Mouse (Mus musculus) stomach, embryonic 14.5 days (tissue): ENCODE measurements around the gene Shf. TPM values are rescaled to one million over a fixed set of nuclear protein-coding genes. Genes with fewer than 3 reads are reported as not detected.

ENCODE experiments used
- ATAC-seq: fragments of 200-750 bp; cut with Nextera tagmentation; 2 replicates; pipeline ENCODE4 v1.8.0; 2017; ENCODE audit warnings: low read depth, moderate TSS enrichment; ENCODE audit not compliant: insufficient number of reproducible peaks, insufficient read depth, low FRiP score
- H3K27ac ChIP-seq: fragments of 300-500 bp; sonication (generic); 2 replicates; pipeline ENCODE4 v1.5.1; 2014; ENCODE audit warnings: mild to moderate bottlenecking, low read length, moderate library complexity, mixed read lengths
- H3K27me3 ChIP-seq: fragments of 300-500 bp; sonication (generic); 2 replicates; pipeline ENCODE4 v1.6.1; 2014; ENCODE audit warnings: low read length, control low read depth, mixed read lengths; ENCODE audit not compliant: control insufficient read depth, insufficient read depth
- H3K36me3 ChIP-seq: fragments of 300-500 bp; sonication (generic); 2 replicates; pipeline ENCODE4 v1.6.1; 2014; ENCODE audit warnings: mild to moderate bottlenecking, control low read depth, low read length, moderate library complexity, mixed read lengths; ENCODE audit not compliant: control insufficient read depth, insufficient read depth
- H3K4me1 ChIP-seq: fragments of 300-500 bp; sonication (generic); 2 replicates; pipeline ENCODE4 v1.6.1; 2014; ENCODE audit warnings: low read length, control low read depth, mixed read lengths; ENCODE audit not compliant: control insufficient read depth, insufficient read depth
- H3K4me2 ChIP-seq: fragments of 300-500 bp; sonication (generic); replicated peaks from 2 replicates; pipeline ENCODE4 v1.6.1; 2014; ENCODE audit warnings: low read depth, low read length, control low read depth
- H3K4me3 ChIP-seq: fragments of 300-500 bp; sonication (generic); 2 replicates; pipeline ENCODE4 v1.5.1; 2014; ENCODE audit warnings: low read depth, low read length, control low read depth
- H3K9ac ChIP-seq: fragments of 300-500 bp; sonication (generic); replicated peaks from 2 replicates; pipeline ENCODE4 v1.6.1; 2014; ENCODE audit warnings: low read depth, mild to moderate bottlenecking, control low read depth, low read length, moderate library complexity, mixed read lengths
- H3K9me3 ChIP-seq: fragments of 300-500 bp; sonication (generic); 2 replicates; pipeline ENCODE4 v1.6.1; 2016; ENCODE audit warnings: low read depth, low read length, control low read depth; ENCODE audit not compliant: control insufficient read depth
- WGBS: fragments of 180-500 bp; shearing (Covaris S2); extraction: QIAGEN DNeasy Blood & Tissue Kit; methylation state at CpG from one replicate; pipeline ENCODE4 v1.1.7; 2014; 5-methylcytosine and 5-hydroxymethylcytosine counted together
- polyA plus RNA-seq: library from polyadenylated mRNA; unstranded; fragments of >200 nt; fragmentation: Nextera tagmentation; extraction: Ambion mirVana; gene quantifications from 2 replicates; pipeline ENCODE4 v1.2.1, GENCODE M21; 2014

Gene Shf
- polyA plus RNA-seq, 1 experiment from 2014 or later = 5.2 TPM

DNA sequence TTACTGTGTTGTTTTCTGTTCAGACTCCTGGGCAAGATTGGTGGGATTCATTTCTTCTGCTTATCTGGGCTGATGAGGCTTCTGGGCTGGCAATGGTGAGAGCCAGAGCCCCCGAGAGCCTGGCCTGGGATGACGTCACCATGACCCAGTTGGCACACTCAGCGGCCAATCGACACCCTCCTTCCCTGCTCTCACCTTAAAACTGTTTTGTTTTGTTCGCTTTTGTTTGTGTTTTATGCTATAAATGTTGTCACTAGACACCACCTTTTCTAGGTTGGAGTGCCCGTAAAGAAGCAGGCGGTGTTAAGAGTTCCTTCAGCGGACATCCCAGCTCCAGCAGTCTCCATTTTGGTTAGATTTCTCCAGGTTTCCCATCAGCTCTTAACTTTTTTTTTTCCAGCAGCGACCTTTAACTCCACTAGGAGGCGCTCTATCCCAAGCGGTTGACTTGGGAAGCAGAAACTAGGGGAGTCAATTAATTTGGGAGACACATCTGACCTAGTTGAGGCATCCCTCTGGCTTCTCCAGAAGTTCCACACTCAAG is 11.9 kb upstream of the Shf start:
- Histone ChIP-seq H3K4me1 (no peaks in the 10 kb centered on the region), H3K4me2 (peak overlapping the region; percentile 39), H3K27ac (no peak overlapping the region), H3K4me3 (peak overlapping the region; percentile 17), H3K9ac (no peak overlapping the region), H3K9me3 (no peaks in the 10 kb centered on the region), H3K27me3 (no peaks in the 10 kb centered on the region), H3K36me3 (no peaks in the 10 kb centered on the region)
- 8% methylated on average over 11 of the region's 11 CpGs for WGBS
- no peak for ATAC-seq

DNA sequence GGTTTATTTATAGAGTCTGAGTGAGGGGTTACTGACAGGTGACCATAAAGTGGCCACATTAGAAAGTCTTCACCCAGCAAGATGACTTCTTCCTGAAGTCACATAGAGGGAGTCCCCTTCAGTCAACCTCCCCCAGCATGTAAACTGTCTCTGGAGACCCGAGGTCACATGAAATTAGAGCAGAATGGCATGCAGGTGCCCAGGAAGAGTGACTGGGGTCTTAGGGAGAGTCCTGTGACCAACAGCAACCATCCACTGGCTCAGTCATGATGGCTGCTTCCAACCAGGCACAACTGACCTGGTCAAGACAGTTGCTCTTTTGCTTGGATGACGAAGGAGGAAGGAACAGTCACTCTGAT is 10.3 kb upstream of the Shf start:
- ATAC-seq = no peak
- H3K4me2 ChIP-seq = no peak overlapping the region
- no peak overlapping the region for H3K9ac ChIP-seq
- H3K27ac ChIP-seq = no peak overlapping the region
- H3K4me1 ChIP-seq = no peaks in the 10 kb centered on the region
- H3K36me3 ChIP-seq = no peaks in the 10 kb centered on the region
- no peak overlapping the region for H3K4me3 ChIP-seq
- H3K9me3 ChIP-seq = no peaks in the 10 kb centered on the region
- no peaks in the 10 kb centered on the region for H3K27me3 ChIP-seq
- WGBS = 46% methylated on average over 2 of the region's 2 CpGs

DNA sequence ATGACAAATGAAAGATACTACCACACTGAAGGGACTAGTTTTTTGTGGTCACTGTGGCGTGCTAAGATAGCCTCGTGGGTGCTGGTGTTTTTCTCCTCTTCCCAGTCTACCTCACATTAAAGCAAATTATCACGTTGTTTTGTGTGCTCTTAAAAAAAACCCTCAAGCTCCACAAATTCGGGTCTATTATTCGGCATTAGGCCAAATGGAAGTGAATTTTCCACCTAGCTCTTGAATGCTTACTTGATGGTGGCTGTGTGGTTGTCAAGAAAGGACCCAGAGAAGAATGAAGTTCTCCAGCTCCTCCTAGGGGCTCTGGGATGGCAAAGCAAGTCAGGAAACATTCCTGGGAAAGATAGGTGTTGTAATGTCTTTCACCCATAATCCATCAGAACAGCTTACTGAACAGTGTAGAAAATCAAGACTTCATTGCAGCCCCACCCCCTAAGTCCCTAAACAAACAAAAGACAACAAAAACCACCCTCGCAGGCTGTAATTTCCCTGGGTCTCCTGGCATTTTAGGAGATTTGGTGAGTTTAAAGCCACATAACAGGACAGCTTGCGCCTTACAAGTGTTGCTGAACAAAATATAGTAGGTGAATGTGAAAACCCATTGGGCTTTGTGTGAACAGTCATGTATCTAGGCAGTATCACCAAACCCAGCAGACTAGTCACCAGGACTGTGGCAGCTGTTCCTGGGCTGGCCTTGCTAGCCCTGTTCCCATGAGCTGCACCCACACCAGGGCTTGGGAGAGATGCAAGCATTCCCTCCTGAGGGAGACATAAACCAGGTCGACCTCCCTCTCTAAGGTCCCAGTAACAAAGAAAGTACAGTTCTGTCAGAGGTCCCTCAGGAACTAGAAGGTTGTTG is 9.7 kb upstream of the Shf start:
- H3K4me3 ChIP-seq = peak overlapping the region; percentile 45
- H3K27ac ChIP-seq = no peak overlapping the region; the same call in 1 of the 2 replicates
- ATAC-seq = no peak
- H3K9ac ChIP-seq = 0 out of 2 replicates have a peak overlapping the region, but pooled peaks have one; percentile 40
- H3K4me2 ChIP-seq = peak overlapping the region; percentile 43
- H3K9me3 ChIP-seq = no peaks in the 10 kb centered on the region
- H3K27me3 ChIP-seq = no peaks in the 10 kb centered on the region
- no peaks in the 10 kb centered on the region for H3K36me3 ChIP-seq
- WGBS = 17% methylated on average over 8 of the region's 8 CpGs
- H3K4me1 ChIP-seq = no peaks in the 10 kb centered on the region

DNA sequence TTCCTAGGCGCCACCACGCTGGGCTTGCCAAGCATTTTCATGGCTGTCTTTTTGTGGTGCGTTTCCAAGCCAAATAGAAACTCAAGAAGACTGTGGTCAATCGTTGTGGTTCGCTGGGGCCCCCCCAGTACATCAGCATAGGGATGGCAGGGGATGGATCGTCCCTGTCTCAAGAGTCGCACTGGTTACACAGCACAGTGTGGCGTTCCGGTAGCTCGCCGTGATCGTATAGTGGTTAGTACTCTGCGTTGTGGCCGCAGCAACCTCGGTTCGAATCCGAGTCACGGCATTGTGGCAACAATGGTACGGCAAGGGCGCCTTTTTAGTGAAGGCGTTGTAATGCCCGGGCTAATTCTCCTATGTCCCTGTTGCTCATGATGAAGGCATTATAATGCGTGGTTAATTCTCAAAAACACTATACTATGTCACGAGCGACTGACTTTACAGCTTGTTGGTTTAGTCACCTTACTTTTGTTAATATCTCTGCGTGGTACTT is 8.8 kb upstream of the Shf start:
- Histone ChIP-seq H3K27ac (peak overlapping the region; percentile 82), H3K36me3 (no peaks in the 10 kb centered on the region), H3K9me3 (no peaks in the 10 kb centered on the region), H3K9ac (peak overlapping the region; percentile 40), H3K27me3 (no peaks in the 10 kb centered on the region), H3K4me1 (no peaks in the 10 kb centered on the region), H3K4me3 (peak overlapping the region; percentile 45), H3K4me2 (peak overlapping the region; percentile 43)
- peak; percentile 81 for ATAC-seq
- under 1% methylated on average over 26 of the region's 26 CpGs for WGBS

DNA sequence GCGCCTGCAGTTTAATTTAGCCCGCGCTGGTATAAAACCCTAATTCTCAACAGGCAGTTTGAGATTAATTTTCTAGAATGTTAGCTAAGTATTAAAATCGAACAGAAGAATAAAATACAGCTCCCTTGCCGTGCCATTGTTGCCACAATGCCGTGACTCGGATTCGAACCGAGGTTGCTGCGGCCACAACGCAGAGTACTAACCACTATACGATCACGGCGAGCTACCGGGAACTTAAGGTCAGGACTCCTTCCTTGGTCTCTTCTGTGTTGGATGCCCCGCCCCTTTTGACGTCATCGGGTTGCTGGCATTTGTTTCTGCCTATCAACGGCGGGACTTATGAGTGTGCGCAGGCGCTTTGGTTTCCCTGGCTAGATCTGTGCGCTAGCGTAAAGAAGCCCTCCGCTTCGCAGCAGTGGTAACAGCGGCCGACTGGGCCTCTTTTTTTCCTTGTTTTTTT is 8.3 kb upstream of the Shf start:
- Histone ChIP-seq H3K36me3 (no peaks in the 10 kb centered on the region), H3K9ac (peak overlapping the region; percentile 40; the same call in 1 of the 2 replicates), H3K4me3 (peak overlapping the region; percentile 45), H3K27me3 (no peaks in the 10 kb centered on the region), H3K27ac (peak overlapping the region; percentile 82), H3K9me3 (no peaks in the 10 kb centered on the region), H3K4me2 (peak overlapping the region; percentile 43; the same call in 1 of the 2 replicates), H3K4me1 (no peaks in the 10 kb centered on the region)
- peak; percentile 89 for ATAC-seq
- under 1% methylated on average over 28 of the region's 28 CpGs for WGBS

DNA sequence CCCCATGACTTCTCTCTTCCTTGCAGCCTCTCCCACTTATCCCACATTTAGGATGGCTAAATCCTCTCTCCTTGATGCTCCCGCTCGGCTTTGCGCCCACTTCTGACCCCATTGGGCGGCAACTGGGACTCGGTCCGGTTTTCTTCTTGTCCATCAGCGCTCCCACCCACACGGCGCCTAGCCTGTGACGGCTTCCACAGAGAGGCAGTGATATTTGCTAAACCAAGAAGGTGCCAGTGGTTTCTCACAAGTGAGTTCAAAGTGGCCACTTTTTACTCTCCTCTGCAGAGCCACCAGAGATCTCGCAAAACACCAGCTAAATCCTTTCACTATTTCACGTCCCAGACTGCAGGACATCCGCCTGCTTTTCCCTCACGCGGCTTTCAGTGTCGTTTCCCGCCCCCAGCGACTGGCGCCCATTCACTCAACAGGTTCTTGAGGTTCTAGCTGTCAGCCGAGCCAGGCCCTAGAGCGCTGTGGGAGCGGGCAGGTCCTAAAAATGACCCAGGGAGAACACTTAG is 7.1 kb upstream of the Shf start:
- no peak for ATAC-seq

DNA sequence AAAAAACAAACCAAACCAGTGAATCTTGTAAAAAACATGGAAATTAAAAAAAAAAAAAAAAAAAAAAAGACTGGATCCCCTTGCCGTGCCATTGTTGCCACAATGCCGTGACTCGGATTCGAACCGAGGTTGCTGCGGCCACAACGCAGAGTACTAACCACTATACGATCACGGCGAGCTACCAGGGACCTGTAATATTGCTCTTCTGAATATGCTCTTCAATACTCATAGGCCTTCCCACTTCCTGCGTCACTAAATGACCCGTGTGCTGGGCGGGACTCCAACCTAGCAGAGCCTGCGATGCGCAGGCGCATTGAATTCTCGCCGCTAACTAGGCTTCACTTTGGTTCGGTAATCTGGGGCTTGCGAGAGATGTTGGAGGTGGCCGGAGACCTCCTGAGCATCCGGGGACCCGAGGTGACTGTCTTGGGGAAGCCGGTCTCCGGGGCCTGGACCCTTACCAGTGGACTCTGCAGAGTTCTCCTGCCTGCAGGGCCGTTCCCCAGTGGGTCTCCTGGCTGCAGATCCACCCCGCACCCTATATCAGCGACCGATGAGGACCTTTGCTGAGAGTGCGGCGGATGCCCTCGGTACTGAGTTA is 6.5 kb upstream of the Shf start:
- under 1% methylated on average over 32 of the region's 32 CpGs for WGBS
- ATAC-seq = peak; percentile 87
- no peaks in the 10 kb centered on the region for H3K36me3 ChIP-seq
- no peaks in the 10 kb centered on the region for H3K9me3 ChIP-seq
- H3K4me1 ChIP-seq = no peaks in the 10 kb centered on the region
- no peaks in the 10 kb centered on the region for H3K27me3 ChIP-seq
- H3K9ac ChIP-seq = peak overlapping the region; percentile 58; the same call in 1 of the 2 replicates
- H3K4me3 ChIP-seq = peak overlapping the region; percentile 72
- H3K4me2 ChIP-seq = peak overlapping the region; percentile 86
- peak overlapping the region; percentile 89 for H3K27ac ChIP-seq

More for the DNA sequence above, 7.1 kb upstream of the Shf start:
- Histone ChIP-seq H3K4me1 (no peaks in the 10 kb centered on the region), H3K27ac (peak overlapping the region; percentile 89), H3K9ac (peak overlapping the region; percentile 58; the same call in 1 of the 2 replicates), H3K4me2 (peak overlapping the region; percentile 86), H3K4me3 (peak overlapping the region; percentile 72), H3K36me3 (no peaks in the 10 kb centered on the region), H3K27me3 (no peaks in the 10 kb centered on the region), H3K9me3 (no peaks in the 10 kb centered on the region)
- WGBS = under 1% methylated on average over 22 of the region's 22 CpGs

DNA sequence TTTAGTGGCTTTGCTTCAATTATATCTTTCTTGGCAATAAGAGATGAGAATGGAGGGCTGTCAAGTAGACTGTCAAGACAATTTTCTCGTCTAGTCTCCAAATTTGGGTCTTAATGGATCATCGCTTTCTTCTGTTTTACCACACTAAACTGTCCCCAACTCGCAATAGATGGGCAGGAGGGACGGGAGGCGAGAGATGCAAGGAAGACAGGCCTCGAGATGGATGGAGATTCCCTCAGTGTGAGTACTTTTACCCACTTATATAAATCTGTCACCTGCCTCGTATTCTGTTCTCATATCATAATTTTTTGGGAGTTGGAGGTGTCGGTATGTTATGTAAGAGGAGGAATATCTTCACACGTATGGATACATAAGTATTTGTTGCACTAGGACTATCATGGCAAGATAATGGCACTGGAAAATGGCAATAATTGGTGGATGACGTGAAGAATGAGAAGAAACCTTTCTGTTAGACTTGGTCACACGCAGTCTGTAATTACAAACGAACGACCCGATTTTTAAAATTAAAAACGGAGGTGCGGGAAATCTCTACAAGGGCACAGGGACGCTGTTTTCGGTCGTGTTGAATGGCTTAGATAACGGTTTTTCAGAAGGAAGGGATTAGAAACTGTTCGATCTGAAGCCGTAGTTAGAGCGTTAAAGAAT is 5.8 kb upstream of the Shf start:
- Histone ChIP-seq H3K27me3 (no peaks in the 10 kb centered on the region), H3K9ac (peak overlapping the region; percentile 11; the same call in 1 of the 2 replicates), H3K36me3 (no peaks in the 10 kb centered on the region), H3K4me2 (peak overlapping the region; percentile 38), H3K27ac (no peak overlapping the region), H3K9me3 (no peaks in the 10 kb centered on the region), H3K4me3 (peak overlapping the region; percentile 36), H3K4me1 (no peaks in the 10 kb centered on the region)
- ATAC-seq = no peak
- 20% methylated on average over 23 of the region's 23 CpGs for WGBS
